Mouse (Mus musculus): ENCODE measurements at regions not wholly inside any gene's neighbourhood (a gene's known extent, or its start where the extent isn't known, plus 50 kb on each side); places are given as distances from the start of the nearest gene placed in this dataset.

DNA sequence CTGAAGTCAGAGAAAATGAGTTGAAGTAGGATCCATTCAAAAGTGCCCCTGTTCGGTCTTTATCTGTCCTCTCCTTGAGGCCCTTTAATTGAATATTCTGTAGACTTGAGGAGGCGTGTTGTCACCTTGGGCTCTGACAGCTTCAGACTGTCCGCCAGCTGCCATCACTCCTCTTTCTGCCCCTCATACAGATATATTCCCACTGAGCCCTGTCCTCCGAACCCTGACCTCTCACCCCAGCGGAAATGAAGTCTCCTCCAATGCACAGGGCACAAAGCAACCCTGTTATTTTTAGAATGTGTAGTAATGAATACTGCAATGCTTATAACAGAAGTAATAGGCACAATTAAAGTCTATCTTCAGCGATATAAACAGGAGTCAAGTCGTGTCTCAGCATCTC, 117.4 kb upstream of the Gm14444 start:
- no peak for DNase-seq (ENCODE audit: low read depth)

DNA sequence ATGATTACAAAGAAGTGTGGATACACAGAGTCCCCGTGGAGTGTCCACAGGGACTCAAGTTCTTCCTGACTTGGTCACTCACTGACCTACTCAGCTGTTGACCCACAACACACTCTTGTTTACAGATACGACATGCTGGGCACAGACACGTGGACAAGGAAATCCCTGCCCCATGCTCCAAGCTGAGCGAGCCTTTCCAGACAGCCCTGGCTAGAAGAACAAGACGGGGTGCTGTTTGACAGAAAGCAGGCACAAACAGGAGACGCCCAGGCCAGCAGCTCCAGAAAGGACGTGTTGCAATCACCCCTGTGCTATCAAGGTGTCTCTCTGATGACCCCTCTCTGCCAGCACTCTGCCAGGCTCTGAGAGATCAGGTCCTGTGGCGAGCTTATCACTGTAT, 112.6 kb upstream of the Gm14444 start:
- DNase-seq (ENCODE audit: low read depth), result no peak

GRCm38 (mm10) chr2:174899940-174900670, 109.9 kb upstream of the Gm14444 start:
- DNase-seq (ENCODE audit: low read depth), result no peak

DNA sequence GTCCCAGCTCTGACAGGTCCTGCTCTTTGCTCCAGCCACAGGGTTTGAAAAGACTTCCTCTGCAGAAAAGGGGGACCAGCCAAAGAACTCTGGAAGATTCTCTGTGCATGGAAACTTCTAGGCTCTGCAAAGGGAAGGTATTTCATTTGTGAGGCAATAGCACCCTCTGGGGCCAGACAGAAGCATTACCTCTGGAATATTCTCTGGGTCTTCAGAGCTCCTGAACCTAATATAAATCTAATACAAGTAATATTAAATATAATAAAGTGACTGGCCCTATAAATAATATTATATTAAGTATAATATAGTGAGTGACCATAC, 109.4 kb upstream of the Gm14444 start:
- DNase-seq (ENCODE audit: low read depth), result no peak

DNA sequence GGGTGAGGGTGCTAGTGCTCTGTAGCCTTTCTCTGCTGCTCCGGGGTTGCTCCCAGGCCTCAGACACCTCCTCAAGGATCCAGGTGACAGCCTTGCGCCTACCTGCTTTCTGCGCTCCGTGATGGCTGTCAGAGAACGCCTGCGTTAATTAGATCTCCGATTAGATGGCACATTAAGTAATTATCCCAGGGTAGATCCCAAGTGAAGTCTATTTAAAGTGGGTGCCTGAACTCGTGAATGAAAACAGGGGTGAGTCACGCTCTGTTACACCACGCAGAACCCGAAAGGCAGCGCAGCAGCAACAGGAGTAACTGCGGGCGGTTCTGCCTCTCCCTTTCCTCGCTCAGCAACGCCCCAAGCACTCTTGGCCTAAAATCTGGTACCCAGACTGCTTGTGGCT, 108.2 kb upstream of the Gm14444 start:
- DNase-seq (ENCODE audit: low read depth), result no peak

DNA sequence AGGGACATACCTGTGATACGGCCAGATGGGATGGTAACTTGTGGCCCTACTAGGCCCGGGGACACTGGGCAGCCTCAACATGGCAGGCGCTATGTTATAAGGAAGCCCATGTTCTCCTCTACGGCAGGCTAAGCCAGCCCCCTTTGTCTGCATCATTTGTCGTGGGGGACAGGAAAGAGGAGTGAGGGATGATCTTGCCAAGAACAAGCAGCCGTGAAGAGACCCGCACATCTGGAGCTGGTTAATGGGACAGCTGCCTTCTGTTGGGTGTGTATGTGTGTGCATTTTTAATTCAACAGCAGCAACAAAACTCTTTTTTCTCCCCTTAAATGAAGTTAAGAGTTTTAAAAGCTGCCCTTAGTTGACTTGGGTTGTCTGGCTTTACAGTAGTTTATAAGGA, 106.4 kb upstream of the Gm14444 start:
- DNase-seq (ENCODE audit: low read depth), result no peak

GRCm38 (mm10) chr2:174905865-174906639, 104.0 kb upstream of the Gm14444 start:
- no peak for DNase-seq (ENCODE audit: low read depth)

DNA sequence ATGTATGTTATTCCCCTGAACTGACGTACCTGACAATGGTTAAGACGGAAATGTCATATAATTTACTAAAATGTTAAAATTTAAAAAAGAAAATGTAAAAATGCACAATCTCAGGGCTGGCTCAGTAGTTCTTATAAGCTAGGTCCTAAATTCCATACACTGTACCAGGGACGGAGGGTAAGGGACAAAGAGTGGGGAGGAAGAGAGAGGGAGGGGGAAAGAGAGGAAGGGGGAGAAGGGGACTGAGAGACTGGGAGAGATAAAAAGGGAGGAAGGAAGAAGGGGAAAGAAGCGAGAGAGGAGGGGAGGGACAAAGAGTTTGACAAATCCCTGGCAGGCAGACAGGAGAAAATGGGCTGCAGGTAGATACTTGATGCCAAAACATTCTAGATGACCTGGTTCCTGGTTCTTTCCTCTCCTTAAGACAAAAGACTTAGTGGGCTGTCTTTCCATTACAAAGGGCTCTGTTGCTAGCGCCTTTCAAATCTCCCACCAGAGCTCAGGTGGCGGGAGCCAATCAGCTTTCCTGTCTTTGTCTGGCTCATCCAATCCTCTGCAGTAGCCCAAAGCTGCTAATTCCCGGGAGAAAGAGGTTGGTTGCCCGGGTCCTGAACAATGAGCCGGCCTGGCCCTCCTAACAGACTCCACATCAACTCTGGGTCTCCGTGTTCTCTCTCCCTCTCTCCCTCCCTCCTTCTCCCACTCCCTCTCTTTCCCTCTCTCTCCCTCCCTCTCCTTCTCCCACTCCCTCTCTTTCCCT, 92.7 kb upstream of the Gm14444 start:
- DNase-seq (ENCODE audit: low read depth), result no peak

DNA sequence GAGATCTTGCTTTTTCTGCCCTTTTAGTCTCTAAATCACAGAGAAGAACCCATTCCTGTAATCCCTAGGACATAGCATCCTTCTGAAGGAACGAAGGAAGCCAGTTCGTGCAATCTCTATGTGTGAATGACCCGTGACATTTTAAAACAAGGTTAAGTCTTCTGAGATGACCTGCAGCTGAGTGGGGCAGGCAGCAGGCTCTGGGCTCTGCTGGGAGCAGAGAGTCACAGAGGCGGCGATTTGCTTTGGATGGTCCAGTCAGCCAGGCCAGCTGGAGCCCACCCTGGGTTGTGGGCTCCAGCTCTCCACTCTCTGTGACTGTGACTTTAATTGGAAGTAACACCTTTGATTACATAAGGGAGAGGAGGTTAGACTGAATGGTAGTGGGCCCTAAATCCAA, 92.1 kb upstream of the Gm14444 start:
- DNase-seq (ENCODE audit: low read depth), result no peak

DNA sequence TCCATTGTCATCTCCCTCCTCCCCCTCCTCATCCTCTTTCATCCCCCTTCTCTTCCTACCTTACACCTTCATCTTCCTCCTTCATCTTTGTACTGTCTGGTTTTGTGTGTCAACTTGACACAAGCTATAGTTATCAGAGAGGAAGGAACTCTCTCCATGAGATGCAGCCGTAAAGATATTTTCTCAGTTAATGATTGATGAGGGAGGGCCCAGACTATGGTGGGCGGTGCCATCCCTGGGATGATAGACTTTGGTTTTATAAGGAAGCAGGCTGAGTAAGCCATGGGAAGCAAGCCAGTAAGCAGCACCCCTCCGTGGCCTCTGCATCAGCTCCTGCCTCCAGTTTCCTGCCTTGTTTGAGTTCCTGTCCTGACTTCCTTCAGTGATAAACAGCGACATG, 87.8 kb upstream of the Gm14444 start:
- DNase-seq (ENCODE audit: low read depth), result no peak

DNA sequence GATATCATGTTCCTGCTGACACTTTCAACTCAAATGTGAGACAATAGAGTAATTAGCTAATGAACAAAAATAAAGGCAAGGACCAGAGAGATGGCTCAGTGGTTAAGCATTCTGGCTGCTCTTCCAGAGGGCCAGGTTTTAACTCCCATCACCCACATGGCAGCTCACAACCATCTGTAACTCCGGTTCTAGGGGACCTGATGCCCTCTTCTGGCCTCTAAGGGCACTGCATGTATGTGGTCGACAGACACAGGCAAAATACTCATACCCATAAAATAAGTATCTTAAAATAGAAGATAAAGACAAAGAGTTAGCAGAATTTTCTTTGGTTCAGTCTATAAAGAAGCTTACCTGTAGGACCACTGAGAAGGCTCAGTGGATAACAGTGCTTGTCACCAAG, 80.3 kb upstream of the Gm14444 start:
- no peak for DNase-seq (ENCODE audit: low read depth)

DNA sequence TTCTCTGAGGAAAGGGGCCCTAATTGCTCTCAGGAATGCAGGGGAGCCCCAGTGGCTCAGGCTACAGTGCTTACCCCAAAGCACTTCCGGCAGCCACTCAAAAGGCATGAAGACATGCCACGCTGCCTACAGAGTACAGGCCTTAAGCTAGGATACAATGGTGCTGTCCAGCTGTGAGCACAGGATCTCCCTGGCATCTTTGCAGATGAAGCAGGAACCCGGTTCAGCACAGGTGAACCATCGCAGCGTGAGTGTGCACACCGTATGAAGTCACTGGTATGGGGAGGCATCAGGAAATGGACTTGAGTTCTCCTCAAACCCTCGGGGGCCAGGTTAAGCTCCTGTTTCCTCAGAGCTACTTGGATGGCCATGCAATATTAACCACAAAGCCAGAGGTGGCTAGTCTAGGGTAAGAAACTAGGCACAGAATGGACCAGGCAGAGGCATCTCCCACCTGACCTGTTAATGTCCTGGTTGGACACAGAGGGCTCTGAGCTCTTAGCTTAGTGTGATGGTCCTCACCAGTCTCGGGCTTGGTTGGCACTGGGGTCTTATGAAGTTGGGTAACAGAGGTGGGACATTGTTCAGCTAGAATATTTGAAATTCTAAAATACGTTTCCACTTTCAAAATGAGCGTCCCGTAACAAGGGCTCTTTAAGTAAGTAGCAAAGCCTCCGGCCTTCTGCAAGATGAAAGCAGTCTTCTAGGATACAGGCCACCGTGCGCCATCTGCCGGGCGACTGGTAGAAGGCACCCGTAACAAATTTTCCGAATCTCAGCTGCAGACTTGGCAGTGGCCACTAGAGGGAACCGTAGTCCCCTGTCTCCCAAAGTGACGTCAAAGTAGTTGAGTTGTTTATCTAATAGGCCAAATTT, 77.7 kb upstream of the Gm14444 start:
- peak; percentile 55 for DNase-seq (ENCODE audit: low read depth)

DNA sequence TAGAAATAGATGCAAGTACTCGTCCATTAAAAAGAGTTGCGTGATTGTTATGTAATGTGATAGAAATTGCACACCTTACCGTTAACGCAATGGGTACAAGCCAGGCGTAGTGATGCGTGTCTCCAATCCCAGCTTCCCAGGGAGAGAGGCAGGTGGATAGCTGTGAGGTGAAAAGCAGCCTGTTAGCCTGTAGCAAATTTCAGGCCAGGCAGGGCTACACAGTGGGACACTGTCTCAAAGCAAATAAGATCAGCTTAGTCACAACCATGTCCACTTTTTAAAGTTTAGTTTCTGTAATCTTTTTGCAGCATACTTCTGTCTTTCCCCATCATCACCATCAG, 77.1 kb upstream of the Gm14444 start:
- no peak for DNase-seq (ENCODE audit: low read depth)

- no peak for DNase-seq (ENCODE audit: low read depth)
Observed at GRCm38 (mm10) chr2:174936665-174937064, 73.4 kb upstream of the Gm14444 start.

DNA sequence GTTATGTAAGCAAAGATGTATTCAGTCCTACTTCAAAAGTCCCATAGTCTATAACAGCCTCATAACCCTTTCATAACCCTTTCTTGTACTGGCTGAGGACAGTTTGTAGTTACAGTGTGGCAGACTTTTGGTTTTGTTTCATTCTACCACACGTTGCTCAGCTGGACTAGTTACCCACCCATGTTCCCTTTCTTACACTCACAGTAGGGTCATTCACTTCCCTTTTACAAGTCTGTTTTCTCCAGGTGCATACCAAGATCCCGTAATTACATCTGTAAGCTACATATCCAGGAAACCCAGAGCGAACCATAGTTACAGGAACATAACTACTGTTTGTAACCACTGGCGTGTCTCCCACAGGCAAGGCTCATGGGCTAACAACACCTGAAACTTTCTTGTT, 72.1 kb upstream of the Gm14444 start:
- DNase-seq (ENCODE audit: low read depth), result no peak

- no peak for DNase-seq (ENCODE audit: low read depth)
Observed at GRCm38 (mm10) chr2:174942221-174942620, 67.8 kb upstream of the Gm14444 start.

DNA sequence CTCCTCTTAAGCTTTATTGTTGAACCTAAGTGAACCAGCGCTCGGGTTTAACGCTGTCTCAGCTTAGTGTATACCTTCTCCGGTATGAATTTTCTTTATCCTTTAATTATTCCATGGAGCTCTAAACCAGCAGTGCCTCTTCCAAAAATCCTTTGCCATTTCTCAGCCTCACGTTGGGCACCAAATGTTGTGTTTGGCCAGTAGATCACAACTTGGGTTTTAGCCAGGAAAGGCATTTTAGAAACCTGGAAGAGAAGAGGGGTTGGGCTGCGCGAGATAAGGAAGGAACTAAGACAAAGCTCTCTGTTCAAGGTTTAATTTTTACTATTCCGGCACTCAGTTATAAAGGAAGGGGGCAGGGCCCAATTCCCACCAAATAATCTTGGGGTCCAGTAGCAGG, 61.9 kb upstream of the Gm14444 start:
- no peak for DNase-seq (ENCODE audit: low read depth)

Measured in c-Kit-positive CD71-positive TER-119-negative erythroid progenitor cells, embryonic 14.5 days (primary cell).